Mouse (Mus musculus) heart, embryonic 11.5 days (tissue): Measurements from ENCODE around the gene Il2ra. TPM values are rescaled to one million over a fixed set of nuclear protein-coding genes. Genes with fewer than 3 reads are reported as not detected.
A peak's percentile ranks its signal among the peaks of the same experiment; 100 is the strongest.

Source experiments
- ATAC-seq: fragments of 200-750 bp; cut with Nextera tagmentation; replicated peaks from 2 replicates; pipeline ENCODE4 v1.8.0; 2017; ENCODE audit warnings: moderate library complexity; ENCODE audit not compliant: insufficient number of reproducible peaks, low FRiP score, low TSS enrichment
- H3K27ac ChIP-seq: fragments of 300-500 bp; sonication (generic); 2 replicates; pipeline ENCODE4 v1.5.1; 2014; ENCODE audit warnings: mild to moderate bottlenecking, low read depth, low read length
- H3K27me3 ChIP-seq: fragments of 300-500 bp; sonication (generic); 2 replicates; pipeline ENCODE4 v1.6.1; 2014; ENCODE audit warnings: mild to moderate bottlenecking, low read length, mixed read lengths; ENCODE audit not compliant: control insufficient read depth, insufficient read depth
- H3K36me3 ChIP-seq: fragments of 300-500 bp; sonication (generic); 2 replicates; pipeline ENCODE4 v1.6.1; 2014; ENCODE audit warnings: mild to moderate bottlenecking, low read length, moderate library complexity, mixed read lengths; ENCODE audit not compliant: control insufficient read depth, insufficient read depth
- H3K4me1 ChIP-seq: fragments of 300-500 bp; sonication (generic); 2 replicates; pipeline ENCODE4 v1.6.1; 2014; ENCODE audit warnings: low read length; ENCODE audit not compliant: control insufficient read depth, insufficient read depth
- H3K4me2 ChIP-seq: fragments of 300-500 bp; sonication (generic); 2 replicates; pipeline ENCODE4 v1.6.1; 2014; ENCODE audit warnings: mild to moderate bottlenecking, moderate library complexity
- H3K4me3 ChIP-seq: fragments of 300-500 bp; sonication (generic); 2 replicates; pipeline ENCODE4 v1.5.1; 2014; ENCODE audit warnings: low read depth, low read length
- H3K9ac ChIP-seq: fragments of 300-500 bp; sonication (generic); 2 replicates; pipeline ENCODE4 v1.6.1; 2014; ENCODE audit warnings: mild to moderate bottlenecking, low read depth, low read length, moderate library complexity
- H3K9me3 ChIP-seq: fragments of 300-500 bp; sonication (generic); replicated peaks from 2 replicates; pipeline ENCODE4 v1.6.1; 2016; ENCODE audit warnings: low read length; ENCODE audit not compliant: control insufficient read depth
- WGBS: fragments of 180-500 bp; shearing (Covaris S2); extraction: QIAGEN DNeasy Blood & Tissue Kit; methylation state at CpG from one replicate; pipeline ENCODE4 v1.1.7; 2014; ENCODE audit not compliant: insufficient replicate concordance; 5-methylcytosine and 5-hydroxymethylcytosine counted together
- polyA plus RNA-seq: library from polyadenylated mRNA; unstranded; fragments of >200 nt; fragmentation: Nextera tagmentation; extraction: Ambion mirVana; gene quantifications from 2 replicates; pipeline ENCODE4 v1.2.1, GENCODE M21; 2014

The Il2ra gene
- polyA plus RNA-seq, 1 experiment from 2014 or later, result not detected

DNA sequence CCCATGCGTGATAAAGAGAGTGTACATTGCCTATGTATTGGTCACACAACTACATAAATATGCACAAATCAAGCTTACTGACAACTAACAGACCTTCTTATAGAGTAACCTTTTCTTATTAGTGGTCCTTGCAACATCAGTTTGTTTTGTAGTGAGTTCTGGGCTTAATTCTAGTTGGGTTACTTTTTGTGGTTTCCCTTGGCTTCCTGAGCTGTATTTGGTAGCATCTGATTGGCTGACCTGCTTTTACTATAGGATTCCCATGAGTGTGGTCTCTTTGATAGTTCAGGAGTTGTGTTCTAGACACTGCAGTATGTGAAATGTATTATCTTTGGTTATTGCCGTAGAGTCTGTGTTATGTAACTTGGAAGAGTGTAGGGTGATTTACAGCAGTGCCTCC is 15.0 kb downstream of the Il2ra start:
- Histone ChIP-seq H3K9ac (no peak overlapping the region), H3K4me1 (no peaks in the 10 kb centered on the region), H3K9me3 (no peaks in the 10 kb centered on the region), H3K27ac (no peak overlapping the region), H3K27me3 (no peaks in the 10 kb centered on the region), H3K4me2 (no peak overlapping the region), H3K36me3 (no peaks in the 10 kb centered on the region), H3K4me3 (no peak overlapping the region)
- no peak for ATAC-seq
- WGBS, result 84% methylated on average over 2 of the region's 2 CpGs

DNA sequence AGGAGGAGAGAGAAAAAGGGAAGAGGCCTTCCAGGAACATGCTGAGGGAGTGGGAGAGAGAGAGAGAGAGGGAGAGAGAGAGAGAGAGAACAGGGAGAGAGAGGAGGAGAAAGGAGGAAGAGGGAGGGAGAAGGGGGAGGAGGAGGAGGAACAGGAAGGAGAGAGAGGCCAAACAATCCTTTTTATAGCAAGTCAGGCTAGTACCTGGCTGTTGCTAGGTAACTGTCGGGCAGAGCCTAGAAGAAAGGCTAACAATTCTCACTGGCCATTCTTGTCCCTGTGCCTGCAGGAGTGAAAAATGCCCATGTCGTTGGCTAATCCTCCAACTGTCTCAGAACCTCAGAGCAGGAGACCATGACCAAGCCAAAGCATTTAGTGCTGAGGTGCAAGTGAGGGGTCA is 16.7 kb downstream of the Il2ra start:
- Histone ChIP-seq H3K4me3 (no peak overlapping the region), H3K9ac (no peak overlapping the region), H3K9me3 (no peaks in the 10 kb centered on the region), H3K36me3 (no peaks in the 10 kb centered on the region), H3K27me3 (no peaks in the 10 kb centered on the region), H3K27ac (no peak overlapping the region), H3K4me1 (no peaks in the 10 kb centered on the region), H3K4me2 (no peak overlapping the region)
- no peak for ATAC-seq
- WGBS, result 30% methylated on average over 2 of the region's 2 CpGs

DNA sequence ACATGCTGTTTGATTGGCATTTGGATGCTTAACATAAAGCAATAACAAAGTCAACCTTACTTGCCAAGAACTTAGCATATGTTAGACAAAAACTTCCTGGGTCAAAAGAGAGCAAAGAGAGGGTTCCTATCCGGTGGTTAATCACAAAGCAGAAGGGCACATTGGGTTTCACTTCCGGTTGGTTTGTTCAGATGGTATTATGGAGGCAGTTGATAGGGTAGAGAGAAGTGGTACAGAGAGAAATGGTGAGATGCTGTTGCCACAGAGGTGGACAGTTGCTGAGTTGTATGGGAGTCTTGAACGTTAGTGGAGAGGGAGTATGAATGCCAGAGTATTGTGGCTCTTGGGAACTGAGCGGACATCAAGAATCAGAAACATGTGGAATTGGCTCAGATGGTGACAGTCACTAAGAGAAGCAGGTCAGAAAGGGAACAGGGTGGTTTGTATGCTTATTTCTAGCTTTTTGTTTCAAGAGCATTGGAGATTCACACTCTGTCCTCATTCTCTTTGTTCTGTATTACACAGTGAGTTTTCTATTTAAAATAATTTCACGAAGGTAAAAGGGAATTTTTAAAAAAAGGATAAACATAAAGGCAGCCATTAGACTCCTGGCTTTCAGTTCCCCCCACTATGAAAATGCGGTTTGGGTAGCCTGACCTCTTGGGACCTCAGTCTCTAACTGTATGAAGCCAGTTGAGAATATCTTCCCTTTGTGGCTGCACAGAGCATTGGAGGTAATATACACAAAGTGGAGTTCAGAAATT is 19.7 kb downstream of the Il2ra start:
- WGBS, result 76% methylated on average over 6 of the region's 6 CpGs
- no peak overlapping the region for H3K4me3 ChIP-seq
- H3K4me1 ChIP-seq, result no peaks in the 10 kb centered on the region
- ATAC-seq, result no peak
- H3K9ac ChIP-seq, result no peak overlapping the region
- H3K27ac ChIP-seq, result no peak overlapping the region
- no peaks in the 10 kb centered on the region for H3K36me3 ChIP-seq
- no peak overlapping the region for H3K4me2 ChIP-seq
- no peaks in the 10 kb centered on the region for H3K27me3 ChIP-seq
- H3K9me3 ChIP-seq, result no peaks in the 10 kb centered on the region

DNA sequence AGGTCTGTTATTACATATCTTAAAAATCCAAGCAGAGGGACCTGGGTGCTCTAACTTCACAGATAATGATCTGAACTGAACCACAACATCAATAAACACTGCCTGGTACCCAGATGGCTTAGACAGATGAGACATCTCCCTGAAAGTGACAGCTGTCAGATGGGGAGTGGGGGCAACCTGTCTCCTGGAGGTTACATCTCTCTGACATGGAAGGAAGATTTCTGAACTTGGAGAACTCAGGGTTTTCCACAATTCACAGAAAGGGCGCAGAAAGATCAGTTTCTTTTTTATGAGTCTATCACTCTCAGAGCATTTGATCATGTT is 20.3 kb downstream of the Il2ra start:
- no peak for ATAC-seq
- no peak overlapping the region for H3K4me3 ChIP-seq
- H3K27me3 ChIP-seq, result no peaks in the 10 kb centered on the region
- H3K9ac ChIP-seq, result no peak overlapping the region
- no peaks in the 10 kb centered on the region for H3K9me3 ChIP-seq
- WGBS, result 91% methylated on average over 1 of the region's 1 CpGs
- H3K4me1 ChIP-seq, result no peaks in the 10 kb centered on the region
- no peak overlapping the region for H3K27ac ChIP-seq
- H3K36me3 ChIP-seq, result no peaks in the 10 kb centered on the region
- H3K4me2 ChIP-seq, result no peak overlapping the region

DNA sequence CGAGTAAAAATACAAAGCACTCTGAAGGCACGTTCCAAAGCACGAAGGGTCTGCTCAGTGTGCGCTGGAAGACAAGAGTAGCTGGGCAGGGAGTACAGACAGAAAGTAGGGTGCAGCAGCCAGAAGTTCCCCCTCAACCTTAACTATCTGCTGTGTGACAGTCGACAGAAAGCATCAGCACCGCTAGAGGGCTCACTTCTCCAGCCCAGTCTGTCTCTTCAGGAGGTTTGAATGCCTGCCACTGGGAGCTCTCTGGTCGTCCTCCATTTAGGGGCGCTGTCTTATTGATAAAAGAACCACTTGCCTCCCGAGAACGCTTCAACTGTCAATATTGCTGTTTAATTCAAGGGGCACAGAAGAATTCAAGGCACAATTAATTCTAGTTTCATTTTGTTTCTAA is 21.4 kb downstream of the Il2ra start:
- Histone ChIP-seq H3K27ac (no peak overlapping the region), H3K4me1 (no peaks in the 10 kb centered on the region), H3K9ac (no peak overlapping the region; the same call in 1 of the 2 replicates), H3K4me3 (peak overlapping the region; percentile 11; the same call in 1 of the 2 replicates), H3K4me2 (peak overlapping the region; percentile 44), H3K27me3 (no peaks in the 10 kb centered on the region), H3K9me3 (no peaks in the 10 kb centered on the region), H3K36me3 (no peaks in the 10 kb centered on the region)
- 4% methylated on average over 10 of the region's 10 CpGs for WGBS
- peak; percentile 67; the same call in 1 of the 2 replicates for ATAC-seq

DNA sequence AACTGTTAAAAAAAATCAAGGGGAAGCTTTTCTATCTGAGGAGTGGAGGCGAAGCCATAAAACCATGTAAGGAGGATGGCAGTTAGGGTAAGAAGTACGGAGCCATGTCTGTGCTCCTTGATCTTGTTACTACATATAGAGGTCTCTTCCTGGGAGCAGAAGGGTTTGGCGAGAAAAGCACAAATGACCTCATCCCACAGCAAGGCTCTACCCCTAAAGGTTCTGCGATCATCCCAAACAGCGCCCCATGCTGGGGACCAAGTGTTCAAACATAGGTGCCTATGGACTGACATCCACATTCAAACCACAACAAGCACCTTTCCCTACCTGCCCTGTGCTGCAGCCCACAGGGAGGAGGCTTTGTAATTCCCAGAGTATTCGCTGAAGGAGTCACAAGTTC is 21.8 kb downstream of the Il2ra start:
- H3K27me3 ChIP-seq, result no peaks in the 10 kb centered on the region
- H3K27ac ChIP-seq, result no peak overlapping the region
- no peaks in the 10 kb centered on the region for H3K4me1 ChIP-seq
- WGBS, result 35% methylated on average over 6 of the region's 6 CpGs
- no peaks in the 10 kb centered on the region for H3K36me3 ChIP-seq
- no peak overlapping the region for H3K9ac ChIP-seq
- no peaks in the 10 kb centered on the region for H3K9me3 ChIP-seq
- ATAC-seq, result no peak
- H3K4me2 ChIP-seq, result peak overlapping the region; percentile 44
- H3K4me3 ChIP-seq, result peak overlapping the region; percentile 11; the same call in 1 of the 2 replicates

DNA sequence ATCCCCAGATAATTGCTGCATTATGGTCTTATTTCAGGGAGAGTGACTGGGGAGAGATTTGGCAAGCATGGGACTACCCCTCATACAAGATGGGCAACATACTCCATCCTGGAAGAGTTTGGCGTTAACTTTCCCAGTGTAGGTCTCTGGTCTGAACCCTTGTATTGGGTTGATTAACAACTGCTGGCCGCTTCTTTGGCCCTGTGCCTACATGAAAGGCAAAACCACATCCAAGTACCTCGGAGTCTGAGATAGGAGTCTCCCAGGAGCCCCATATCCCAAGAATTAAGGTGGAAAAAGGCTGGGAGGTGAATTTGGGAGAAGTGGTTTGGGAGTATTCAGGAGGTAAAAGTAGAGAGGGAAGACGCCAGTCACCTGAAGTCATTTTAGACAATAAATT is 22.2 kb downstream of the Il2ra start:
- no peaks in the 10 kb centered on the region for H3K4me1 ChIP-seq
- no peak overlapping the region for H3K4me2 ChIP-seq
- WGBS, result 84% methylated on average over 4 of the region's 4 CpGs
- no peak for ATAC-seq
- no peak overlapping the region for H3K27ac ChIP-seq
- H3K27me3 ChIP-seq, result no peaks in the 10 kb centered on the region
- H3K9me3 ChIP-seq, result no peaks in the 10 kb centered on the region
- no peak overlapping the region for H3K9ac ChIP-seq
- no peaks in the 10 kb centered on the region for H3K36me3 ChIP-seq
- H3K4me3 ChIP-seq, result no peak overlapping the region

DNA sequence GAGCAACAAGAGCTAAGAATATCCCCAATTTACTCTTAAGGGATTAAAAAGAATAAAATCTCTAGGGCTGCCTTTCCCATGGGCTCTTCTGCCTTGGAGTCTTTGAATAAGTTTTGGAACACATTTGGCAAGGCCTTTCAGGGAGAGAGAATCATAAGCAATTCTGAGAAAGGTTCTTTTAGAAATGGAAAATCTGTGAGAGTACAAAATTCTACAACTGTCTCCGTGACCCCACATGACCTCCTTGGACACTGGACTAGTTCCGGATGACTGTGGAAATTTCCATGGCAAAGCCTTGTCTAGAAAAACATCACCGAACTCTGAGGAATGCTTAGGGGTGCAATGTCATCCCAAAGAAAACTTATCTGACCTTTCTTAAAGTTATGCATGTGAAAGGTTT is 22.7 kb downstream of the Il2ra start:
- Histone ChIP-seq H3K27me3 (no peaks in the 10 kb centered on the region), H3K36me3 (no peaks in the 10 kb centered on the region), H3K27ac (no peak overlapping the region), H3K4me1 (no peaks in the 10 kb centered on the region), H3K4me3 (no peak overlapping the region), H3K9me3 (no peaks in the 10 kb centered on the region), H3K4me2 (no peak overlapping the region), H3K9ac (no peak overlapping the region)
- ATAC-seq, result no peak
- WGBS, result 80% methylated on average over 3 of the region's 3 CpGs

DNA sequence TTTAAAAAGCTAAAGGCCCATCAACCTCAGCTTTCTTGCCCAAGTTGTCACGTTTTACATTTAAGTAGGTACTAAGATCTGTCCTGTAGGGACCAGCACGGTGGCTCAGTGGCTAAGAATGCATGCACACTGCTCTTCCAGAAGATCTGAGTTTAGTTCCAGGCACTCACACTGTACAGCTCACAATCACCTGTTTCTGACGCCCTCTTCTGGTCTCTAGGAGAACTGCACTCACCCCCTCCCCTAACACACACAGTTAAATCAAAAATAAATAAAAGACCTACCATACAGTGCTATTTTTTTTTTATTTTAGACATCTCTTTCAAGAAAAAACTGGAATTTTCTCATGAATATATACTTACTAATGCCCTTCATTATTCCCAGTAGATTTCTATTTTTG is 29.5 kb downstream of the Il2ra start:
- H3K4me3 ChIP-seq, result no peak overlapping the region
- H3K36me3 ChIP-seq, result no peaks in the 10 kb centered on the region
- H3K4me1 ChIP-seq, result no peaks in the 10 kb centered on the region
- no peak overlapping the region for H3K9ac ChIP-seq
- H3K27me3 ChIP-seq, result no peaks in the 10 kb centered on the region
- no peak overlapping the region for H3K27ac ChIP-seq
- H3K4me2 ChIP-seq, result no peak overlapping the region
- no peak for ATAC-seq
- no peaks in the 10 kb centered on the region for H3K9me3 ChIP-seq
- WGBS, result 11% methylated on average over 3 of the region's 3 CpGs
